Mouse (Mus musculus) cerebellum, adult 18-20 months (tissue): Measurements from ENCODE around the gene Olfr519.

Experiments used
- DNase-seq, 2 experiments: peaks; one replicate each; pipeline ENCODE4 v3.0.0; 2021

Gene Olfr519

GRCm38 (mm10) chr7:108894320-108894719 is at the start of gene Olfr519:
Gene Olfr519, minus strand, starts transcription at chr7:108894420.
- DNase-seq: no peak

- DNase-seq: peak; percentile 56 to 64
Observed at GRCm38 (mm10) chr7:108944002-108944401, 49.8 kb upstream of the Olfr519 start.

- DNase-seq: no peak
Observed at GRCm38 (mm10) chr7:108941466-108941865, 47.2 kb upstream of the Olfr519 start.

DNA sequence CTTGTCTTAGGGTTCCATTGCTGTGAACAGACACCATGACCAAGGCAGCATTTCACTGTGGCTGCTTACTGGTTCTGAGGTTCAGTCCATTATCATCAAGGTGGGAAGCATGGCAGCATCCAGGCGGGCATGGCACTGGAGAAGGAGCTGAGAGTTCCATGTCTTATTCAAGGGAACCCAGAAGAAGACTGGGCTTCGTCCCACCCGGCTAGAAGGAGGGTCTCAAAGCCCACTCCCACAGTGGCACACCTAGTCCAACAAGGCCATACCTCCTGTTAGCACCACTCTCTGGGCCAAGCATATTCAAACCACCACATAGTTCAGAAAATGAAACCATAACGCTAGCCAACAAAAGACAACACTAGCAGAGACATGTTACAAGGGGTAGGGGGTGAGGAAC is 42.4 kb upstream of the Olfr519 start:
- DNase-seq: no peak

GRCm38 (mm10) chr7:108935411-108935810 is 41.2 kb upstream of the Olfr519 start:
- no peak for DNase-seq

DNA sequence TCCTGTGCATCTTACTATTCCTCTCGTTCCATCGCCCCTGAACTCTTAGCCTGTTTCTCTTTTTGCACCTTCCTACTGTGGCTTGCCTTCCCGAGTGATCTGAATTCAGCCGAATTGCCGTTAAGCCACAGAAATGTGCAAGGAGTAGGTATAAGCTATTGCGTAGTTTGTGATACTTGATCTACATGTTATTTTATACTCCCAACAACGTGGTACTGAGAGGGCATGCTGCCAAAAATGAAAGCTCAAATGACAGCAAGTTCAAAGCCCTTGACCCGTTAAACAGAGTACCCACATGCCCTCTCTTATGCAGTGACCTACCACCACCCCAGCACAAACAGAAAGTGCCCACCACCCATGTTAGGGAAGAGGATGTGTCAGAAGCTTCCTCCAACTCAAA is 40.6 kb upstream of the Olfr519 start:
- DNase-seq: peak in 1 of 2 experiments; percentile 28

- peak; percentile 93 to 95 for DNase-seq
Observed at GRCm38 (mm10) chr7:108933794-108934731, 39.8 kb upstream of the Olfr519 start, which contains the start of gene Eif3f. Gene Eif3f, plus strand, starts transcription at chr7:108934417.

DNA sequence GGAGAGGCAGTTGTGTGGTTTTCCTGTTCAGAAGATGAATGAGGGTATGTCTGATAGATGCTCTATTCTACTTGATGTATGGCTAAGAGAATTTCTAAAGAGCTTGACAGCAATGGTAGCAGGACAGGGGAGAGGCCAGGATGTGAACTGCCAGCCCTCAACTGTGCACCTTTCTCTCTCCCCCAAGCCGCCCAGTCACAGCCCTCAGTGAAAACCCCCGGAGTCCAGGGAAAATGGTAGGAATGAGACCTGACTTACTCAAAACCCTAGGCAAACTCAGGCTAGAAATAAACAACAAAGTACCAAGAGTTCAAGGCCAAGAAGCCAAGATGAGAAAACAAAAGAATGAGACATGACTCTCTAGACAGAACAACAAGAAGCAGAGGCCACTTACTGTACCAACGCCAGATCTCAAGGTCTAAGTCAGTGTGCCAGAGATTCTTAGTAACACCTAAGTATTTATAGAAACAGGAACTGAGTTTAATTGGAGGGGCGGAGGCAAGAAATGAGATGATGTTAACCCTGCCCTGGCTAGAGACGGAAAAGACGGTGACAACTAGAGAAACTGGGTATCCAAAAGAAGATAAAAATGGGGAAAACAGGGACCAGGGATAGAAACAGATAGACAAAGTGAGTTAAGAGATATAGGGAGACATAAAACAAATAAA is 35.6 kb upstream of the Olfr519 start, which contains the start of gene Nlrp10:
TSS of gene Nlrp10 (minus strand) at position 453 of the 668 bp plus-strand sequence.
- DNase-seq: no peak

- DNase-seq: no peak
Observed at GRCm38 (mm10) chr7:108928280-108929188, 34.3 kb upstream of the Olfr519 start.

DNA sequence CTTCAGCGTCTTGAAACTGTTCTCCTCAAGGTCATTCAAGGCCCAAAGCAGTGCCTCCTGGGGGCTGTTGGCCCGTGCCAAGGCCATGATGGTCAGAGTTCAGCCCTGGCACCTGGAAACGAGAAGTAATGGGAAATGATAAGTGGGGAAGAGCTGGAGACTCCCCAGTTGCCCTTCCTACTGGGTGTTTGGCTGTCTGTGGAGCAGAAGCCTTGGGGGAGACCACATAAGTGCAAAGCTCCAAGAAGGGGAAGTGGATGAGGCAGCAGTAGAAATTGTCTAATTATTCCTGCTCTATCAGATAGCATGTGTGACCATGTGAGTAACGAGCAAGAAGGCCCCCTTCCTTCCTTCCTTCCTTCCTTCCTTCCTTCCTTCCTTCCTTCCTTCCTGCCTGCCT is 32.8 kb upstream of the Olfr519 start:
- no peak for DNase-seq

DNA sequence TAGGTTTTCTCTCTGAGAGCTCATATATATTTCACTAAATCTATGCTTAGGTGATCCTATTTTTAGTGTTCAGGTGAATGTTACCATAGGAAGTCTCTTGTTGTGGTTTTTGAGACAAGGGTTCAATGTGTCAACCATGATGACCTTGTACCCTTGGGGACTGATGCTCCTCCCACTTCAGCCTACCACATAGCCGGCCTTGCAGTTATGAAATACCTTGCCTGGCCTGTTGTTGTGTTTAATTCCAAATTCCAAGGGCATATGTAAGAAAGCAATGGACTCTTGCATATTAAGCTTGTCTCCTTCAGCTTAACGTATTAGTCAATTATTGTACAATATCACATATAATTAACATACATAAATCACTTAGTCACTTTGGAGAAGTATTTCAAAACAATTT is 9.7 kb upstream of the Olfr519 start:
- no peak for DNase-seq

DNA sequence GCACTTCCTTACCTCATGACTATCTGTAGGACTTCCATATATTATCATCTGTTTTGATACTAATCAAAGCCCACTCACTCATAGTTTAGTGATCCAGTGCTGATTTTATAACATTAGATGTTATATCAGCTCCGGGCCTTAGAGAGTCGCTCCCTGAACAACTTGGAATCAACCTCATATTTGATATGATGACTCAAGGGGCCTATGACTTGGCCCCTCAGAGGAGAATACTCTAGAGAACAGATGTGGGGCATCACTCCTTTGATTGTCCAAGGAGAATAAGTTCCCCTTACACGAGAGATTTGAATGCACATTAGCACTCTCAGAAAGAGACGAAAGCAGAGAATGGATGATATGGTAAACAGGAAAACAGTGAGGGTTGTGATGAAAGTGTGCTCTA is 9.3 kb downstream of the Olfr519 start, which contains the start of gene Olfr518:
TSS of gene Olfr518 (minus strand) at position 101 of the 400 bp plus-strand sequence.
- DNase-seq: no peak

DNA sequence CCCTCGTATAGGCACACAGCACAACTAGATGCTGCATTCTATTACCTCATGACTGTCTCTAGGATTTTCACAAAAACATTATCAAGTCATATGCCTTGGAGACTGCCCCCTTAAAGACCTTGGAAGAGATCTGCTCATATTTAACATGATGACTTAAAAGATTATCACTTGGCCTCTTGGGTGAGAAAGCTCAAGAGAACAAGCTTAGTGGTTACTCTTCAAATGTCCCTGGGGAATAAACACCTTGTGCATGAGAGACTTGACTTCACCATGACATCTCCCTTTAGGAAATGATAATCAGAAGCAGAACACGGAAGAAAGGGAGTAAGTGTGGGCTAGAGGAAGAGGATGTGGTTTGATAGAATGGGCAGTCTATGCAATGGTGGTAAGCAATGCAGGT is 21.9 kb downstream of the Olfr519 start, which contains the start of gene Olfr517:
TSS of gene Olfr517 (minus strand) at position 101 of the 400 bp plus-strand sequence.
- DNase-seq: no peak

DNA sequence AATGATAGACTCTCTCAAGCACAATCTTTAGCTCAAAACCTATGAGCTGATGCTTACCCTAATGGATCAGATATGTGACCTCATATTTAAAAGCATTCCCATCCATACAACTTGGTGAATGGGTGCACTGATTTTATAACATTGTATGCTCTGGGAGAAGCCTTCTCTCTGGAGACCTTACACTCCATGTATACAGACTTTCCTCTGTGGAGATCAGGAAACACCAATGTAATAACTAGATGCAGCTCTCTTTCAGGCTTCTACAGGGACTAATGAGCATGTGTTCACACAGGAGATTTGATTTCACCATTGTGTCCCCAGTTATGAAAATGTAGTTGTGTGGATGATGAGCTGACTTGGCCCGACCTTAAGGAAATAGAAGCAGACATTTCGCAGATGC is 43.8 kb downstream of the Olfr519 start, which contains the start of gene Olfr516:
TSS of gene Olfr516 (minus strand) at position 101 of the 400 bp plus-strand sequence.
- no peak for DNase-seq
